Mouse (Mus musculus): Measurements from ENCODE around the gene Hils1.

DNA sequence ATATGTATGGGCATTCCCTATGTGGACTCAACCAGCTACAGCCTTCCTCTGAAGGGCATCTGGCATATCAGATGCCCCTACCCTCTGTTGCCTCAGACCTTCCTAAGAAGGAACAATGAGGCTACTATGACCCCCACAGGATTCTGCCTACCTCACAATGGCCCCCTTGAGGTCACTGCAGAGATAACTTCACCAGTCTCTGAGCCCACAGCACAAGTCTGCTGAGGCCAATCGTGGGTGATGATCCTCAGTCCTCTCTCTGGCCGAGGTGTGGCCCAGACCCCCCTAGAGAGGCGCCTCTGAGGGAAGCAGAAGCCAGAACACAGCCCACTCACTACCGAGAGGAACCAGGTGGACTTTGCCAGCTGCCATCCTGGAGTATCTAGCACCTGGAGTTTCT is at the start of gene Hils1:
- no peak for TF ChIP-seq POLR2A (IDR thresholded peaks at IDR 0.05; ENCODE audit: low read depth, low read length)
- TF ChIP-seq CTCF (IDR thresholded peaks at IDR 0.05; ENCODE audit: extremely low read depth, insufficient read length, insufficient replicate concordance, low read depth, low read length) = no peak

Measured in small intestine, adult 2 months (tissue).